Comparison of ENCODE assay signal across 8 mouse cellular contexts in genomic region chr5:135189281-135190022, GRCm38 (mm10). TPM values are rescaled to one million over a fixed set of nuclear protein-coding genes. Genes with fewer than 3 reads are reported as not detected.
DNase-seq lines count a peak whose midpoint lies in the region; ATAC-seq lines count a peak whose summit lies in the region.

No protein-coding gene starts in this region.

- H3K9me3 ChIP-seq in kidney, embryonic 16.5 days (ENCODE audit: low read length), result no peaks in the 10 kb centered on the region
- 0 out of 2 replicates have a peak, but pooled peaks cover 5% of the 10 kb centered on the region for H3K9me3 ChIP-seq in embryonic facial prominence, embryonic 13.5 days
- no peaks in the 10 kb centered on the region for H3K9me3 ChIP-seq in intestine, embryonic 15.5 days
- no peaks in the 10 kb centered on the region for H3K9me3 ChIP-seq in neural tube, embryonic 12.5 days

- intact Hi-C loops in gastrocnemius, postnatal 36 days (cut with DNase I), result loop anchor here (5.0 kb wide), 1 partner anchor 177 kb away; no protein-coding TSS in a partner anchor

- H3K36me3 ChIP-seq in kidney, embryonic 16.5 days (ENCODE audit: insufficient read depth, low read length), result no peaks in the 10 kb centered on the region; the same call in 1 of the 2 replicates
- peaks cover 19% of the 10 kb centered on the region for H3K36me3 ChIP-seq in embryonic facial prominence, embryonic 13.5 days
- no peaks in the 10 kb centered on the region for H3K36me3 ChIP-seq in intestine, embryonic 15.5 days
- H3K36me3 ChIP-seq in neural tube, embryonic 12.5 days, result peaks cover 13% of the 10 kb centered on the region

- H3K27ac ChIP-seq in kidney, embryonic 16.5 days (ENCODE audit: low read length), result no peak overlapping the region
- no peak overlapping the region for H3K27ac ChIP-seq in embryonic facial prominence, embryonic 13.5 days
- no peak overlapping the region for H3K27ac ChIP-seq in intestine, embryonic 15.5 days
- H3K27ac ChIP-seq in neural tube, embryonic 12.5 days, result no peak overlapping the region

- H3K9ac ChIP-seq in kidney, embryonic 16.5 days (replicated peaks; ENCODE audit: low read length), result peak overlapping the region; percentile 99
- peak overlapping the region; percentile 99 for H3K9ac ChIP-seq in embryonic facial prominence, embryonic 13.5 days
- peak overlapping the region; percentile 99; the same call in 1 of the 2 replicates for H3K9ac ChIP-seq in intestine, embryonic 15.5 days
- H3K9ac ChIP-seq in neural tube, embryonic 12.5 days, result peak overlapping the region; percentile 97

- H3K4me3 ChIP-seq in kidney, embryonic 16.5 days (ENCODE audit: low read length), result peak overlapping the region; percentile 97
- peak overlapping the region; percentile 100 for H3K4me3 ChIP-seq in embryonic facial prominence, embryonic 13.5 days
- peak overlapping the region; percentile 100 for H3K4me3 ChIP-seq in intestine, embryonic 15.5 days (replicated peaks)
- H3K4me3 ChIP-seq in neural tube, embryonic 12.5 days, result peak overlapping the region; percentile 97

- 56% methylated on average over 2 of the region's 2 CpGs for WGBS in kidney, embryonic 16.5 days
- 50% methylated on average over 2 of the region's 2 CpGs for WGBS in embryonic facial prominence, embryonic 13.5 days
- WGBS in intestine, embryonic 15.5 days, result 35% methylated on average over 2 of the region's 2 CpGs
- WGBS in neural tube, embryonic 12.5 days, result 67% methylated on average over 2 of the region's 2 CpGs

- no peaks in the 10 kb centered on the region for H3K27me3 ChIP-seq in kidney, embryonic 16.5 days (ENCODE audit: insufficient read depth, low read length)
- H3K27me3 ChIP-seq in embryonic facial prominence, embryonic 13.5 days, result no peaks in the 10 kb centered on the region
- H3K27me3 ChIP-seq in intestine, embryonic 15.5 days (replicated peaks), result no peaks in the 10 kb centered on the region
- H3K27me3 ChIP-seq in neural tube, embryonic 12.5 days (replicated peaks), result no peaks in the 10 kb centered on the region

- peaks cover 38% of the 10 kb centered on the region for H3K4me1 ChIP-seq in kidney, embryonic 16.5 days (ENCODE audit: insufficient read depth, low read length)
- peaks cover 30% of the 10 kb centered on the region for H3K4me1 ChIP-seq in embryonic facial prominence, embryonic 13.5 days
- peaks cover 27% of the 10 kb centered on the region for H3K4me1 ChIP-seq in intestine, embryonic 15.5 days (replicated peaks)
- peaks cover 21% of the 10 kb centered on the region for H3K4me1 ChIP-seq in neural tube, embryonic 12.5 days

- no peak for DNase-seq in kidney, postnatal 36 days
- DNase-seq in adrenal gland, postnatal 25 days, result no peak
- DNase-seq in gastrocnemius, postnatal 36 days, result no peak
- DNase-seq in urinary bladder, postnatal 14 days (ENCODE audit: low spot score), result no peak

- ATAC-seq in kidney, embryonic 16.5 days (ENCODE audit: low FRiP score, low TSS enrichment), result no peak
- ATAC-seq in embryonic facial prominence, embryonic 13.5 days (ENCODE audit: insufficient number of reproducible peaks, insufficient read depth, low FRiP score, low TSS enrichment, low read depth), result no peak
- no peak for ATAC-seq in intestine, embryonic 15.5 days
- no peak for ATAC-seq in neural tube, embryonic 12.5 days (ENCODE audit: low FRiP score, low read depth)

- H3K4me2 ChIP-seq in kidney, embryonic 16.5 days (replicated peaks; ENCODE audit: low read depth, low read length), result peak overlapping the region; percentile 74
- peak overlapping the region; percentile 62 for H3K4me2 ChIP-seq in embryonic facial prominence, embryonic 13.5 days
- peak overlapping the region; percentile 58 for H3K4me2 ChIP-seq in intestine, embryonic 15.5 days (replicated peaks)
- H3K4me2 ChIP-seq in neural tube, embryonic 12.5 days (replicated peaks), result peak overlapping the region; percentile 70

RNA-seq across cellular contexts. Expression of gene Baz1b, which starts 2.4 kb away (rescaled TPM):
- 33.4 and 35.1 TPM in 2 replicates for polyA plus RNA-seq in kidney, embryonic 16.5 days (2015; fragmentation: Nextera tagmentation; extraction: Ambion mirVana)
- 54.7 and 55.7 TPM in 2 replicates for polyA plus RNA-seq in embryonic facial prominence, embryonic 13.5 days (2015; fragmentation: Nextera tagmentation; extraction: Ambion mirVana)
- polyA plus RNA-seq in intestine, embryonic 15.5 days (2015; fragmentation: Nextera tagmentation; extraction: Ambion mirVana), result 33.1 and 34.1 TPM in 2 replicates
- 54.7 and 58.6 TPM in 2 replicates for polyA plus RNA-seq in neural tube, embryonic 12.5 days (2016; fragmentation: Nextera tagmentation; extraction: Ambion mirVana)
- total RNA-seq in adrenal gland, postnatal 25 days (2021), result 85.7 and 114 TPM in 2 replicates
- 10 to 100 TPM; 26.1 to 26.3 TPM for total RNA-seq in gastrocnemius, postnatal 36 days (2021)

RNA-seq across cellular contexts. Expression of gene Bcl7b, which starts 21.4 kb away (rescaled TPM):
- polyA plus RNA-seq in kidney, embryonic 16.5 days (2015; fragmentation: Nextera tagmentation; extraction: Ambion mirVana), result 57.6 and 58.2 TPM in 2 replicates
- polyA plus RNA-seq in embryonic facial prominence, embryonic 13.5 days (2015; fragmentation: Nextera tagmentation; extraction: Ambion mirVana), result 48.3 and 52.1 TPM in 2 replicates
- 50.2 and 50.3 TPM in 2 replicates for polyA plus RNA-seq in intestine, embryonic 15.5 days (2015; fragmentation: Nextera tagmentation; extraction: Ambion mirVana)
- 50.1 and 50.2 TPM in 2 replicates for polyA plus RNA-seq in neural tube, embryonic 12.5 days (2016; fragmentation: Nextera tagmentation; extraction: Ambion mirVana)
- total RNA-seq in adrenal gland, postnatal 25 days (2021), result 63.2 and 64.0 TPM in 2 replicates
- total RNA-seq in gastrocnemius, postnatal 36 days (2021), result 10 to 100 TPM; 23.6 to 26.9 TPM

RNA-seq across cellular contexts. Expression of gene Tbl2, which starts 40.0 kb away (rescaled TPM):
- polyA plus RNA-seq in kidney, embryonic 16.5 days (2015; fragmentation: Nextera tagmentation; extraction: Ambion mirVana), result 26.3 and 27.0 TPM in 2 replicates
- polyA plus RNA-seq in embryonic facial prominence, embryonic 13.5 days (2015; fragmentation: Nextera tagmentation; extraction: Ambion mirVana), result 25.6 and 25.7 TPM in 2 replicates
- 26.3 and 28.0 TPM in 2 replicates for polyA plus RNA-seq in intestine, embryonic 15.5 days (2015; fragmentation: Nextera tagmentation; extraction: Ambion mirVana)
- 23.6 and 23.8 TPM in 2 replicates for polyA plus RNA-seq in neural tube, embryonic 12.5 days (2016; fragmentation: Nextera tagmentation; extraction: Ambion mirVana)
- total RNA-seq in adrenal gland, postnatal 25 days (2021), result 31.5 and 46.0 TPM in 2 replicates
- 1 to 10 TPM; 9.7 to 9.8 TPM for total RNA-seq in gastrocnemius, postnatal 36 days (2021)
